In genomic region chr15:89372068-89372467, GRCm38 (mm10) we compare ENCODE assay signal across 22 mouse cellular contexts. TPM values are rescaled to one million over a fixed set of nuclear protein-coding genes. Genes with fewer than 3 reads are reported as not detected.
A peak's percentile ranks its signal among the peaks of the same experiment; 100 is the strongest.
DNase-seq lines count a peak whose midpoint lies in the region; ATAC-seq and TF ChIP-seq lines count a peak whose summit lies in the region.
"Had no signal": no experiment of that assay in that cellular context is flagged by ENCODE, and none has a peak within 500 bp of the region (broad histone marks: within the 10 kb centered on the region; RNA-seq: fewer than 3 reads in every experiment).

No protein-coding gene starts in this region.

- no peak for DNase-seq in ES-E14 (ENCODE audit: low read depth, low spot score)
- DNase-seq in right cerebral cortex, postnatal 25 days: no peak
- DNase-seq: adrenal gland, postnatal 14 days; cerebellum, adult 8-10 months; gastrocnemius, postnatal 25 days; kidney, postnatal 10 days; spleen, adult 18-20 months; thymus, postnatal 14 days had no signal

- H3K9me3 ChIP-seq in heart, embryonic 15.5 days (replicated peaks): no peaks in the 10 kb centered on the region
- no peaks in the 10 kb centered on the region for H3K9me3 ChIP-seq in heart, embryonic 11.5 days (replicated peaks; ENCODE audit: control insufficient read depth, low read length)
- no peaks in the 10 kb centered on the region for H3K9me3 ChIP-seq in megakaryocyte, embryonic 14.5 days
- no peaks in the 10 kb centered on the region for H3K9me3 ChIP-seq in ES-E14 (ENCODE audit: control insufficient read depth, insufficient read depth, low read depth, low read length)
- no peaks in the 10 kb centered on the region for H3K9me3 ChIP-seq in liver, embryonic 15.5 days (replicated peaks)
- H3K9me3 ChIP-seq: embryonic facial prominence, embryonic 15.5 days; forebrain, embryonic 12.5 days; lung, embryonic 15.5 days had no signal

- no peak for ATAC-seq in heart, embryonic 15.5 days (replicated peaks; ENCODE audit: insufficient number of reproducible peaks, insufficient read depth, low FRiP score, low read depth)
- ATAC-seq in heart, embryonic 11.5 days (replicated peaks; ENCODE audit: insufficient number of reproducible peaks, low FRiP score, low TSS enrichment): no peak
- ATAC-seq in megakaryocyte, adult 5-6 weeks (ENCODE audit: poor library complexity, severe bottlenecking): no peak
- ATAC-seq in liver, embryonic 15.5 days (ENCODE audit: insufficient read depth): no peak
- ATAC-seq: CD4-positive, CD25-positive, alpha-beta regulatory T cell, adult 4 months; intestine, postnatal 0 days had no signal

- peaks cover 18% of the 10 kb centered on the region for H3K4me1 ChIP-seq in heart, embryonic 15.5 days (replicated peaks)
- H3K4me1 ChIP-seq in heart, embryonic 11.5 days (ENCODE audit: control insufficient read depth, insufficient read depth, low read length): peaks cover 10% of the 10 kb centered on the region; the same call in 1 of the 2 replicates
- H3K4me1 ChIP-seq in megakaryocyte, embryonic 14.5 days: peaks cover 55% of the 10 kb centered on the region
- H3K4me1 ChIP-seq in ES-E14 (ENCODE audit: control insufficient read depth in 2 of 2, insufficient read depth in 2 of 2, low read length in 2 of 2, poor library complexity in 1 of 2): peaks cover 2 to 16% of the 10 kb centered on the region in 2 experiments; a peak in 3 of 4 replicates
- peaks cover 46% of the 10 kb centered on the region for H3K4me1 ChIP-seq in liver, embryonic 15.5 days (replicated peaks)

- H3K4me2 ChIP-seq in heart, embryonic 15.5 days: no peak overlapping the region
- no peak overlapping the region for H3K4me2 ChIP-seq in heart, embryonic 11.5 days
- 0 out of 2 replicates have a peak overlapping the region, but pooled peaks have one; percentile 99 for H3K4me2 ChIP-seq in liver, embryonic 15.5 days
- H3K4me2 ChIP-seq: embryonic facial prominence, embryonic 15.5 days had no signal

- peaks cover 54% of the 10 kb centered on the region for H3K36me3 ChIP-seq in heart, embryonic 15.5 days
- peaks cover 42% of the 10 kb centered on the region for H3K36me3 ChIP-seq in heart, embryonic 11.5 days (ENCODE audit: control insufficient read depth, insufficient read depth, low read length)
- H3K36me3 ChIP-seq in megakaryocyte, embryonic 14.5 days (replicated peaks; ENCODE audit: low read length): peaks cover 58% of the 10 kb centered on the region
- H3K36me3 ChIP-seq in ES-E14 (ENCODE audit: control insufficient read depth, insufficient read depth, low read length, poor library complexity, severe bottlenecking): peaks cover 55% of the 10 kb centered on the region
- peaks cover 59% of the 10 kb centered on the region for H3K36me3 ChIP-seq in liver, embryonic 15.5 days (replicated peaks)

- H3K4me3 ChIP-seq in heart, embryonic 15.5 days: no peak overlapping the region
- H3K4me3 ChIP-seq in heart, embryonic 11.5 days (ENCODE audit: low read depth, low read length): no peak overlapping the region
- peak overlapping the region; percentile 14 for H3K4me3 ChIP-seq in megakaryocyte, embryonic 14.5 days (replicated peaks)
- H3K4me3 ChIP-seq in ES-E14 (ENCODE audit: insufficient read depth in 1 of 2, low read depth in 1 of 2, low read length in 2 of 2, poor library complexity in 1 of 2, severe bottlenecking in 1 of 2): peak overlapping the region in 1 of 2 experiments; percentile 71; a peak in 2 of 4 replicates
- H3K4me3 ChIP-seq in liver, embryonic 15.5 days (replicated peaks): no peak overlapping the region

- WGBS in heart, embryonic 15.5 days: 88% methylated on average over 13 of the region's 13 CpGs
- WGBS in heart, embryonic 11.5 days (ENCODE audit: insufficient replicate concordance): 92% methylated on average over 13 of the region's 13 CpGs
- WGBS in liver, embryonic 15.5 days (ENCODE audit: insufficient replicate concordance): 81% methylated on average over 13 of the region's 13 CpGs

- H3K27me3 ChIP-seq in heart, embryonic 15.5 days: peaks cover 13% of the 10 kb centered on the region
- peaks cover 12% of the 10 kb centered on the region for H3K27me3 ChIP-seq in heart, embryonic 11.5 days (ENCODE audit: control insufficient read depth, insufficient read depth, low read length)
- peaks cover 2% of the 10 kb centered on the region for H3K27me3 ChIP-seq in megakaryocyte, embryonic 14.5 days (replicated peaks)
- H3K27me3 ChIP-seq in liver, embryonic 15.5 days: peaks cover 10% of the 10 kb centered on the region

- in situ Hi-C loops in ES-E14 (cut with MboI; ENCODE audit: low sequenced_read_pairs in 2 of 2, unreplicated experiment in 2 of 2): no loop called here

- H3K27ac ChIP-seq in heart, embryonic 15.5 days: 0 out of 2 replicates have a peak overlapping the region, but pooled peaks have one; percentile 98
- H3K27ac ChIP-seq in heart, embryonic 11.5 days (ENCODE audit: low read depth, low read length): no peak overlapping the region
- no peak overlapping the region for H3K27ac ChIP-seq in ES-E14 (ENCODE audit: insufficient read depth, low read depth, low read length, poor library complexity, severe bottlenecking)
- H3K27ac ChIP-seq in liver, embryonic 15.5 days (replicated peaks): no peak overlapping the region
- H3K27ac ChIP-seq: embryonic facial prominence, embryonic 15.5 days; forebrain, embryonic 12.5 days; hindbrain, embryonic 14.5 days had no signal

- H3K9ac ChIP-seq in heart, embryonic 15.5 days: no peak overlapping the region
- no peak overlapping the region for H3K9ac ChIP-seq in heart, embryonic 11.5 days (ENCODE audit: low read depth, low read length)
- peak overlapping the region; percentile 86; the same call in 1 of the 2 replicates for H3K9ac ChIP-seq in ES-E14 (ENCODE audit: insufficient read depth, low read depth, low read length, poor library complexity, severe bottlenecking)
- H3K9ac ChIP-seq in liver, embryonic 15.5 days: no peak overlapping the region
- H3K9ac ChIP-seq: embryonic facial prominence, embryonic 15.5 days; forebrain, embryonic 12.5 days had no signal

TF ChIP-seq in ES-E14, 5 proteins besides CTCF, POLR2A, EP300 and RAD21:
- TF ChIP-seq HCFC1 (IDR thresholded peaks at IDR 0.05; ENCODE audit: borderline replicate concordance, insufficient read depth, low read length) (no peak), MAFK (IDR thresholded peaks at IDR 0.05; ENCODE audit: insufficient read depth, low read depth, low read length) (no peak), ZC3H11A (IDR thresholded peaks at IDR 0.05; ENCODE audit: borderline replicate concordance, low read depth, low read length) (no peak), CHD2 (IDR thresholded peaks at IDR 0.05; ENCODE audit: low read depth, low read length) (no peak), ZNF384 (IDR thresholded peaks at IDR 0.05; ENCODE audit: low read depth, low read length) (no peak)

RNA-seq across cellular contexts. Expression of gene Sco2, which starts 1.6 kb away (rescaled TPM):
- polyA plus RNA-seq in heart, embryonic 15.5 days (2015; fragmentation: Nextera tagmentation; extraction: Ambion mirVana): 7.0 and 8.2 TPM in 2 replicates
- polyA plus RNA-seq in heart, embryonic 11.5 days (2014; fragmentation: Nextera tagmentation; extraction: Ambion mirVana): 7.4 TPM in 2 replicates
- polyA plus RNA-seq in megakaryocyte, embryonic 14.5 days (2012; ENCODE audit: insufficient read depth, low replicate concordance): 47.2 and 56.7 TPM in 2 replicates
- total RNA-seq in megakaryocyte, adult 5-6 weeks (2015): 7.3 and 10.4 TPM in 2 replicates
- 3.4 and 5.7 TPM in 2 replicates for total RNA-seq in megakaryocyte, adult 5-6 weeks (2017)
- total RNA-seq in ES-E14 (2012; rRNA removed): 46.4 and 50.8 TPM in 2 replicates
- 2.4 and 4.3 TPM in 2 replicates for polyA plus RNA-seq in liver, embryonic 15.5 days (2015; fragmentation: Nextera tagmentation; extraction: Ambion mirVana)

RNA-seq across cellular contexts. Expression of gene Tymp, which starts 4.8 kb away (rescaled TPM):
- polyA plus RNA-seq in heart, embryonic 15.5 days (2015; fragmentation: Nextera tagmentation; extraction: Ambion mirVana): 1.2 and 1.3 TPM in 2 replicates
- polyA plus RNA-seq in heart, embryonic 11.5 days (2014; fragmentation: Nextera tagmentation; extraction: Ambion mirVana): 0.86 and 1.5 TPM in 2 replicates
- polyA plus RNA-seq in megakaryocyte, embryonic 14.5 days (2012; ENCODE audit: insufficient read depth, low replicate concordance): 0.41 and 6.8 TPM in 2 replicates
- total RNA-seq in megakaryocyte, adult 5-6 weeks (2015): not detected in 2 replicates
- 0.07 and 0.12 TPM in 2 replicates for total RNA-seq in megakaryocyte, adult 5-6 weeks (2017)
- total RNA-seq in ES-E14 (2012; rRNA removed): 0.94 and 1.1 TPM in 2 replicates
- polyA plus RNA-seq in liver, embryonic 15.5 days (2015; fragmentation: Nextera tagmentation; extraction: Ambion mirVana): 0.40 TPM in 2 replicates
- polyA plus RNA-seq: CD4-positive, CD25-positive, alpha-beta regulatory T cell, adult 4 months had no signal

RNA-seq across cellular contexts. Expression of gene Odf3b, which starts 7.0 kb away (rescaled TPM):
- 0.96 and 1.1 TPM in 2 replicates for polyA plus RNA-seq in heart, embryonic 15.5 days (2015; fragmentation: Nextera tagmentation; extraction: Ambion mirVana)
- 0.54 and 1.00 TPM in 2 replicates for polyA plus RNA-seq in heart, embryonic 11.5 days (2014; fragmentation: Nextera tagmentation; extraction: Ambion mirVana)
- polyA plus RNA-seq in megakaryocyte, embryonic 14.5 days (2012; ENCODE audit: insufficient read depth, low replicate concordance): 16.5 and 19.6 TPM in 2 replicates
- not detected in 2 replicates for total RNA-seq in megakaryocyte, adult 5-6 weeks (2015)
- total RNA-seq in megakaryocyte, adult 5-6 weeks (2017): not detected in 2 replicates
- total RNA-seq in ES-E14 (2012; rRNA removed): 0.37 TPM in 1 of 2 replicates, not detected in the other
- polyA plus RNA-seq in liver, embryonic 15.5 days (2015; fragmentation: Nextera tagmentation; extraction: Ambion mirVana): 0.46 and 0.68 TPM in 2 replicates
- polyA plus RNA-seq: limb, embryonic 11.5 days had no signal

RNA-seq across cellular contexts. Expression of gene Klhdc7b, which starts 12.6 kb away (rescaled TPM):
- not detected in 2 replicates for polyA plus RNA-seq in heart, embryonic 15.5 days (2015; fragmentation: Nextera tagmentation; extraction: Ambion mirVana)
- polyA plus RNA-seq in heart, embryonic 11.5 days (2014; fragmentation: Nextera tagmentation; extraction: Ambion mirVana): not detected in 2 replicates
- polyA plus RNA-seq in megakaryocyte, embryonic 14.5 days (2012; ENCODE audit: insufficient read depth, low replicate concordance): 0.07 TPM in 1 of 2 replicates, not detected in the other
- not detected in 2 replicates for total RNA-seq in megakaryocyte, adult 5-6 weeks (2015)
- not detected in 2 replicates for total RNA-seq in megakaryocyte, adult 5-6 weeks (2017)
- 0.11 and 0.13 TPM in 2 replicates for total RNA-seq in ES-E14 (2012; rRNA removed)
- polyA plus RNA-seq in liver, embryonic 15.5 days (2015; fragmentation: Nextera tagmentation; extraction: Ambion mirVana): not detected in 2 replicates
- total RNA-seq: adrenal gland, postnatal 14 days; gastrocnemius, postnatal 25 days had no signal
- polyA plus RNA-seq: CD4-positive, CD25-positive, alpha-beta regulatory T cell, adult 4 months; embryonic facial prominence, embryonic 15.5 days; forebrain, embryonic 12.5 days; heart, embryonic 14.5 days; intestine, postnatal 0 days; limb, embryonic 11.5 days; lung, embryonic 15.5 days; midbrain, postnatal 0 days had no signal

RNA-seq across cellular contexts. Expression of gene Ncaph2, which starts 16.5 kb away (rescaled TPM):
- 85.3 and 96.9 TPM in 2 replicates for polyA plus RNA-seq in heart, embryonic 15.5 days (2015; fragmentation: Nextera tagmentation; extraction: Ambion mirVana)
- polyA plus RNA-seq in heart, embryonic 11.5 days (2014; fragmentation: Nextera tagmentation; extraction: Ambion mirVana): 107 and 109 TPM in 2 replicates
- 21.9 and 44.6 TPM in 2 replicates for polyA plus RNA-seq in megakaryocyte, embryonic 14.5 days (2012; ENCODE audit: insufficient read depth, low replicate concordance)
- total RNA-seq in megakaryocyte, adult 5-6 weeks (2015): 89.5 and 98.1 TPM in 2 replicates
- total RNA-seq in megakaryocyte, adult 5-6 weeks (2017): 86.6 and 92.0 TPM in 2 replicates
- 205 and 274 TPM in 2 replicates for total RNA-seq in ES-E14 (2012; rRNA removed)
- polyA plus RNA-seq in liver, embryonic 15.5 days (2015; fragmentation: Nextera tagmentation; extraction: Ambion mirVana): 110 and 115 TPM in 2 replicates
